Mouse (Mus musculus) midbrain, embryonic 16.5 days (tissue): ENCODE measurements at regions not wholly inside any gene's neighbourhood (a gene's known extent, or its start where the extent isn't known, plus 50 kb on each side); places are given as distances from the start of the nearest gene placed in this dataset.

Experiments
- ATAC-seq: fragments of 200-750 bp; cut with Nextera tagmentation; 2 replicates; pipeline ENCODE4 v1.8.0; 2017; ENCODE audit warnings: moderate TSS enrichment
- H3K27ac ChIP-seq: fragments of 300-500 bp; sonication (generic); 2 replicates; pipeline ENCODE4 v1.5.1; 2014; ENCODE audit warnings: mild to moderate bottlenecking, low read length, mixed read lengths
- H3K27me3 ChIP-seq: fragments of 300-500 bp; sonication (generic); 2 replicates; pipeline ENCODE4 v1.6.1; 2014; ENCODE audit warnings: low read depth, low read length, mixed read lengths; ENCODE audit not compliant: control insufficient read depth, insufficient read depth
- H3K36me3 ChIP-seq: fragments of 300-500 bp; sonication (generic); 2 replicates; pipeline ENCODE4 v1.6.1; 2014; ENCODE audit warnings: mild to moderate bottlenecking, low read length, moderate library complexity, mixed read lengths; ENCODE audit not compliant: control insufficient read depth, insufficient read depth
- H3K4me1 ChIP-seq: fragments of 300-500 bp; sonication (generic); 2 replicates; pipeline ENCODE4 v1.6.1; 2014; ENCODE audit warnings: mild to moderate bottlenecking, low read length, mixed read lengths; ENCODE audit not compliant: control insufficient read depth, insufficient read depth
- H3K4me2 ChIP-seq: fragments of 300-500 bp; sonication (generic); 2 replicates; pipeline ENCODE4 v1.6.1; 2014; ENCODE audit warnings: mild to moderate bottlenecking, low read length, mixed read lengths
- H3K4me3 ChIP-seq: fragments of 300-500 bp; sonication (generic); 2 replicates; pipeline ENCODE4 v1.5.1; 2014; ENCODE audit warnings: low read depth, mild to moderate bottlenecking, low read length, moderate library complexity, mixed read lengths
- H3K9ac ChIP-seq: fragments of 300-500 bp; sonication (generic); 2 replicates; pipeline ENCODE4 v1.6.1; 2014; ENCODE audit warnings: low read depth, low read length, mixed read lengths
- H3K9me3 ChIP-seq: fragments of 300-500 bp; sonication (generic); replicated peaks from 2 replicates; pipeline ENCODE4 v1.6.1; 2014; ENCODE audit warnings: mild to moderate bottlenecking, low read length, mixed read lengths; ENCODE audit not compliant: control insufficient read depth, poor library complexity, severe bottlenecking
- WGBS: fragments of 180-500 bp; shearing (Covaris S2); extraction: QIAGEN DNeasy Blood & Tissue Kit; methylation state at CpG from one replicate; pipeline ENCODE4 v1.1.7; 2014; 5-methylcytosine and 5-hydroxymethylcytosine counted together

GRCm38 (mm10) chr12:95054887-95055286 is 637.1 kb upstream of the Flrt2 start:
- WGBS = 92% methylated on average over 3 of the region's 3 CpGs
- Histone ChIP-seq H3K4me1 (no peaks in the 10 kb centered on the region), H3K9ac (no peak overlapping the region), H3K27ac (no peak overlapping the region), H3K4me2 (no peak overlapping the region), H3K27me3 (no peaks in the 10 kb centered on the region), H3K9me3 (no peaks in the 10 kb centered on the region), H3K36me3 (no peaks in the 10 kb centered on the region), H3K4me3 (no peak overlapping the region)
- no peak for ATAC-seq

GRCm38 (mm10) chr12:95056926-95057325 is 635.1 kb upstream of the Flrt2 start:
- no peak overlapping the region for H3K9ac ChIP-seq
- H3K4me1 ChIP-seq = no peaks in the 10 kb centered on the region
- no peaks in the 10 kb centered on the region for H3K27me3 ChIP-seq
- no peak overlapping the region for H3K4me3 ChIP-seq
- H3K36me3 ChIP-seq = no peaks in the 10 kb centered on the region
- WGBS = 45% methylated on average over 7 of the region's 7 CpGs
- H3K27ac ChIP-seq = no peak overlapping the region
- no peak for ATAC-seq
- H3K9me3 ChIP-seq = no peaks in the 10 kb centered on the region
- H3K4me2 ChIP-seq = no peak overlapping the region

- no peak overlapping the region for H3K9ac ChIP-seq
- H3K27me3 ChIP-seq = no peaks in the 10 kb centered on the region
- H3K27ac ChIP-seq = no peak overlapping the region
- no peaks in the 10 kb centered on the region for H3K4me1 ChIP-seq
- no peak overlapping the region for H3K4me2 ChIP-seq
- no peak overlapping the region for H3K4me3 ChIP-seq
- WGBS = 82% methylated on average over 2 of the region's 2 CpGs
- no peak for ATAC-seq
- H3K36me3 ChIP-seq = no peaks in the 10 kb centered on the region
- H3K9me3 ChIP-seq = no peaks in the 10 kb centered on the region
Measured at GRCm38 (mm10) chr12:95059396-95059795, 632.6 kb upstream of the Flrt2 start.

GRCm38 (mm10) chr12:95072307-95072706 is 619.7 kb upstream of the Flrt2 start:
- Histone ChIP-seq H3K9ac (no peak overlapping the region), H3K27me3 (no peaks in the 10 kb centered on the region), H3K27ac (no peak overlapping the region), H3K4me3 (no peak overlapping the region), H3K36me3 (no peaks in the 10 kb centered on the region), H3K4me1 (no peaks in the 10 kb centered on the region), H3K4me2 (no peak overlapping the region), H3K9me3 (no peaks in the 10 kb centered on the region)
- 91% methylated on average over 2 of the region's 2 CpGs for WGBS
- ATAC-seq = no peak

- ATAC-seq = no peak
- Histone ChIP-seq H3K4me3 (no peak overlapping the region), H3K36me3 (no peaks in the 10 kb centered on the region), H3K4me1 (no peaks in the 10 kb centered on the region), H3K4me2 (no peak overlapping the region), H3K27ac (no peak overlapping the region), H3K9me3 (no peaks in the 10 kb centered on the region), H3K27me3 (no peaks in the 10 kb centered on the region), H3K9ac (no peak overlapping the region)
- 69% methylated on average over 3 of the region's 3 CpGs for WGBS
Measured at GRCm38 (mm10) chr12:95119223-95119952, 572.6 kb upstream of the Flrt2 start.

- Histone ChIP-seq H3K9ac (no peak overlapping the region), H3K27me3 (no peaks in the 10 kb centered on the region), H3K4me2 (no peak overlapping the region), H3K4me1 (no peaks in the 10 kb centered on the region), H3K36me3 (no peaks in the 10 kb centered on the region), H3K4me3 (no peak overlapping the region), H3K27ac (no peak overlapping the region), H3K9me3 (no peaks in the 10 kb centered on the region)
- WGBS = 63% methylated on average over 1 of the region's 1 CpGs
- no peak for ATAC-seq
Measured at GRCm38 (mm10) chr12:95132804-95133203, 559.2 kb upstream of the Flrt2 start.

GRCm38 (mm10) chr12:95133482-95133881 is 558.5 kb upstream of the Flrt2 start:
- no peak overlapping the region for H3K4me3 ChIP-seq
- no peaks in the 10 kb centered on the region for H3K27me3 ChIP-seq
- no peak overlapping the region for H3K4me2 ChIP-seq
- H3K27ac ChIP-seq = no peak overlapping the region
- H3K9ac ChIP-seq = no peak overlapping the region
- WGBS = 89% methylated on average over 4 of the region's 4 CpGs
- H3K9me3 ChIP-seq = no peaks in the 10 kb centered on the region
- H3K4me1 ChIP-seq = no peaks in the 10 kb centered on the region
- no peaks in the 10 kb centered on the region for H3K36me3 ChIP-seq
- ATAC-seq = no peak

- no peaks in the 10 kb centered on the region for H3K36me3 ChIP-seq
- H3K9ac ChIP-seq = no peak overlapping the region
- H3K4me3 ChIP-seq = no peak overlapping the region
- H3K27me3 ChIP-seq = no peaks in the 10 kb centered on the region
- 96% methylated on average over 2 of the region's 2 CpGs for WGBS
- H3K27ac ChIP-seq = no peak overlapping the region
- no peaks in the 10 kb centered on the region for H3K4me1 ChIP-seq
- H3K4me2 ChIP-seq = no peak overlapping the region
- no peaks in the 10 kb centered on the region for H3K9me3 ChIP-seq
- ATAC-seq = no peak
Measured at GRCm38 (mm10) chr12:95138167-95138566, 553.9 kb upstream of the Flrt2 start.

- WGBS = 75% methylated on average over 2 of the region's 2 CpGs
- H3K4me1 ChIP-seq = no peaks in the 10 kb centered on the region; the same call in 1 of the 2 replicates
- no peak overlapping the region for H3K4me2 ChIP-seq
- H3K9ac ChIP-seq = no peak overlapping the region
- no peaks in the 10 kb centered on the region for H3K9me3 ChIP-seq
- no peak overlapping the region for H3K27ac ChIP-seq
- ATAC-seq = no peak
- H3K36me3 ChIP-seq = no peaks in the 10 kb centered on the region
- no peak overlapping the region for H3K4me3 ChIP-seq
- H3K27me3 ChIP-seq = no peaks in the 10 kb centered on the region
Measured at GRCm38 (mm10) chr12:95171051-95171450, 521.0 kb upstream of the Flrt2 start.
